Mouse (Mus musculus) c-Kit-positive CD71-positive TER-119-positive erythroid progenitor cells, embryonic 14.5 days (primary cell): Measurements from ENCODE around the gene Scp2.
A peak's percentile ranks its signal among the peaks of the same experiment; 100 is the strongest.

Source experiments
- DNase-seq: peaks from one replicate; pipeline ENCODE4 v3.0.0-alpha.2; 2013; ENCODE audit warnings: low spot score

The Scp2 gene

GRCm38 (mm10) chr4:108018241-108018923 lies 126.4 kb downstream of the Scp2 start:
- no peak for DNase-seq

- DNase-seq, result no peak
Measured at GRCm38 (mm10) chr4:108017839-108018238, 127.0 kb downstream of the Scp2 start.

- DNase-seq, result no peak
Measured at GRCm38 (mm10) chr4:108016321-108016720, 128.5 kb downstream of the Scp2 start.

- DNase-seq, result peak; percentile 14
Measured at GRCm38 (mm10) chr4:108015067-108015765, 129.6 kb downstream of the Scp2 start.

GRCm38 (mm10) chr4:108014466-108014865 lies 130.3 kb downstream of the Scp2 start:
- DNase-seq, result no peak

GRCm38 (mm10) chr4:108008541-108008940 lies 136.3 kb downstream of the Scp2 start:
- peak; percentile 26 for DNase-seq

- DNase-seq, result no peak
Measured at GRCm38 (mm10) chr4:108007532-108008103, 137.2 kb downstream of the Scp2 start.

GRCm38 (mm10) chr4:108005328-108005727 lies 139.5 kb downstream of the Scp2 start:
- DNase-seq, result no peak

- DNase-seq, result no peak
Measured at GRCm38 (mm10) chr4:107999380-107999779, 145.4 kb downstream of the Scp2 start.

GRCm38 (mm10) chr4:107998641-107999332 lies 146.0 kb downstream of the Scp2 start:
- DNase-seq, result no peak

GRCm38 (mm10) chr4:107996418-107996986 lies 148.3 kb downstream of the Scp2 start:
- DNase-seq, result no peak

- no peak for DNase-seq
Measured at GRCm38 (mm10) chr4:107995727-107996126, 149.1 kb downstream of the Scp2 start.

GRCm38 (mm10) chr4:107995011-107995410 lies 149.8 kb downstream of the Scp2 start:
- DNase-seq, result no peak
